Mouse (Mus musculus): ENCODE results near the gene Gm20909.
"Not testable (repeated sequence)": the region's sequence is repeated elsewhere in the genome, so short reads cannot be mapped to it uniquely, and the experiment has no call there.

The Gm20909 gene

DNA sequence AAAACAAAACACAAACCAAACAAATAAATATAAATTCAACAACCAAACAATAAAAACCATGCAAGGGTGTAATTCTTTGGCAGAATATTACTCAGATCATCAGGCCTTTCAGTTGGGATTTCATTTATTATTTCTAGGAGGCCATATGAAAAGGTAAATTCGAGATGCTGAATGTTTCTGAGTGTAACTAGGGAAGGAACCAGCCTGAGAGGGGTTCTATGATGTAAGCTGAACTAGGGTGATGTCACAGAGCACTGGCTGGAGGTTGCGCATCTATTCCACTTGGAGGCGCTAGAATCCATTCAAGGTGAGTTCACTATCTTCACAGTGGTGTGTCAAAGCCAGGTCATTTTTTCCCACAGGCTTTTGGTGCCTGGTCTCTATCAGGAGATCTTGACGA is at the start of gene Gm20909:
Gene Gm20909 (plus strand): TSS at position 301 of the 400 bp plus-strand sequence.
- not testable (repeated sequence) for H3K36me3 ChIP-seq (ENCODE audit: control insufficient read depth, insufficient read depth, low read length, poor library complexity, severe bottlenecking); DNase-seq (ENCODE audit: low read depth, low spot score); H3K27me3 ChIP-seq (ENCODE audit: control insufficient read depth, insufficient read depth, low read length, poor library complexity, severe bottlenecking)

All from splenic B cell, adult 2 months (primary cell).